Mouse (Mus musculus): Measurements from ENCODE around the gene Rims4. TPM values are rescaled to one million over a fixed set of nuclear protein-coding genes. Genes with fewer than 3 reads are reported as not detected.

Gene Rims4
- polyA plus RNA-seq, 2 experiments: 0.12 to 0.19 TPM

DNA sequence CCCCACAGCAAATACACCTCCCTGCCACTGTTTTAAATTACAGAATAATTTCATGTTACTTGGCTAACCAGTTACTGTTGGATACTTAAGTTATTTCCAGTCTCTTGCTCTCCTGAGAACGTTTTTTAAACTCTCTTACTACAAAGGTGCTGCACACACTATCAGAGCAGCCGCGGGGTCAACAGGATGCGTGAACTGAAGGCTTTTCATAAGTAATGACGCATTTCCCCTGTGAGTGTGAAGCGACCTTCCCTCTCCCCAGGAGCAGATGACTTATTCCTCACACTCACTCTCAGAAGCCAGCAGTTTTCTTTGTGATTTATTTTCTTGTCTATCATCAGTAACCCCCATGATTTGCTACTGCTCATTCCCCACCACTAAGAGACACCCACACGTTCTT is 13.7 kb upstream of the Rims4 start:
- DNase-seq (ENCODE audit: low spot score): no peak
- Histone ChIP-seq H3K27ac (replicated peaks; ENCODE audit: low read depth, low read length) (no peak overlapping the region), H3K9ac (ENCODE audit: low read depth, low read length, severe bottlenecking) (no peak overlapping the region), H3K4me2 (replicated peaks; ENCODE audit: low read depth, low read length, severe bottlenecking) (no peak overlapping the region), H3K4me3 (replicated peaks; ENCODE audit: low read length) (no peak overlapping the region), H3K36me3 (ENCODE audit: control insufficient read depth, insufficient read depth, low read length) (no peaks in the 10 kb centered on the region), H3K9me3 (ENCODE audit: control insufficient read depth, low read length) (no peaks in the 10 kb centered on the region), H3K4me1 (ENCODE audit: control insufficient read depth, insufficient read depth, low read length) (0 out of 2 replicates have a peak, but pooled peaks cover 5% of the 10 kb centered on the region), H3K27me3 (ENCODE audit: control insufficient read depth, insufficient read depth, low read length) (no peaks in the 10 kb centered on the region)
- ATAC-seq (ENCODE audit: low FRiP score, low read depth): no peak
- TF ChIP-seq POLR2A (IDR thresholded peaks at IDR 0.05; ENCODE audit: borderline replicate concordance, extremely low read depth, insufficient read depth, insufficient read length): no peak
- WGBS: 38% methylated on average over 7 of the region's 7 CpGs

DNA sequence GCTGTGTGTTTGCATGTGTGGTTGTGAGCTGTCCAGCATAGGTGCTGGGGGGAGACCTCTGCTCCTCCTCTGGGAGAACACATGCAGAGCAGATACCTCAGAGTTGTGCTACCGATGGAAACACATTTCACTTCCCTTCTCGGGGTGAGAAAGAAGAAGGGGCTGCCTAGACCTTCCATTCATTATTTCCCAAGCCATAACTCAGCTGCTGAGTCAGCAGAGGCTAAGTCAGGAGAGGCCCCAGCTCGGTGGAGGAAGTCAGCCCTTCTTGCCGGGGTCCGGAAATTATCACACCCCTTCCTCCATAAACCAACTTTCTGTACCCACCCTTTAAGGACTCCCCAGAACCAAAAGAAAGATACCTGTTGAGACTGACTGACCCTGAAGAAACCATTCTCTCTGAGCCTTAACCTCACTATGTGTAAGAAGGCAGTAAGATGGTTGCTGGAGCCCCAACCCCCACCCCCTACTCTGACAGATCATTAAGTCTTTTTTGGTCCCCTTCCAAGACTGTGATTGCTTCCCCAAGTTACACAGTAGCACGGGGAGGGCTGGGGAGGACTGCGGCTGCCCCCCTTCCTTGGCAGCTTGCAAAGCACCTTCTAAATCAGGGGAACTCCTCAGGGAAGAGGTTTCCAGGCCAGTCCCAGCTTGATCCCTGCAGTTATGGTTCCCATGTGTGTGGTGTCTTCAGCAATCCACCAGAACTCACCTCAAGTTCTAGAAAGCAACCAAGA is 10.1 kb upstream of the Rims4 start:
- H3K4me2 ChIP-seq (replicated peaks; ENCODE audit: low read depth, low read length, severe bottlenecking): no peak overlapping the region
- no peaks in the 10 kb centered on the region for H3K9me3 ChIP-seq (ENCODE audit: control insufficient read depth, low read length)
- DNase-seq (ENCODE audit: low spot score): no peak
- WGBS: 48% methylated on average over 7 of the region's 7 CpGs
- TF ChIP-seq POLR2A (IDR thresholded peaks at IDR 0.05; ENCODE audit: borderline replicate concordance, extremely low read depth, insufficient read depth, insufficient read length): no peak
- no peak overlapping the region for H3K27ac ChIP-seq (replicated peaks; ENCODE audit: low read depth, low read length)
- ATAC-seq (ENCODE audit: low FRiP score, low read depth): no peak
- no peak overlapping the region for H3K9ac ChIP-seq (ENCODE audit: low read depth, low read length, severe bottlenecking)
- H3K4me1 ChIP-seq (ENCODE audit: control insufficient read depth, insufficient read depth, low read length): 0 out of 2 replicates have a peak, but pooled peaks cover 5% of the 10 kb centered on the region
- no peaks in the 10 kb centered on the region for H3K36me3 ChIP-seq (ENCODE audit: control insufficient read depth, insufficient read depth, low read length)
- no peak overlapping the region for H3K4me3 ChIP-seq (replicated peaks; ENCODE audit: low read length)
- no peaks in the 10 kb centered on the region for H3K27me3 ChIP-seq (ENCODE audit: control insufficient read depth, insufficient read depth, low read length)

DNA sequence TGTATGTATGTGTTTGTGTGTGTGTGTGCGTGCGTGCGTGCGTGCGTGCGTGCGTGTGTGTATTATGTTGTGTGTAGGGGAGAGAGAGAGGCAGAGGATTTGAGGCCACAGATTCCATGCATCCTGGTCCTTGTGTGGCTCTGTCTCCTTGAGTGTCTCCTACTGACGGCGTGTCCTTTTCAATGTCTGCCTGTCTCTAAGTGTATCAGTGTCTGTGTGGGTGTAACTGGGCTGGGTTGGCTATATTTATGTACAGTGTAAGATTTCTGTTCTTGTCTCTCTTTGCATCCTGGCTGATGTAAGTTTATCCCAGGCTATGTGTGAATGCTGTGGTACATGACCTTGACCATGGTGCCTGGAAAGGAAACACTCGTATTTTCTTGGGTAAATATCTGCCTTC is 6.6 kb upstream of the Rims4 start:
- no peak for TF ChIP-seq POLR2A (IDR thresholded peaks at IDR 0.05; ENCODE audit: borderline replicate concordance, extremely low read depth, insufficient read depth, insufficient read length)
- H3K9ac ChIP-seq (ENCODE audit: low read depth, low read length, severe bottlenecking): no peak overlapping the region
- H3K4me2 ChIP-seq (replicated peaks; ENCODE audit: low read depth, low read length, severe bottlenecking): no peak overlapping the region
- 0 out of 2 replicates have a peak, but pooled peaks cover 5% of the 10 kb centered on the region for H3K4me1 ChIP-seq (ENCODE audit: control insufficient read depth, insufficient read depth, low read length)
- 0 out of 2 replicates have a peak, but pooled peaks cover 8% of the 10 kb centered on the region for H3K27me3 ChIP-seq (ENCODE audit: control insufficient read depth, insufficient read depth, low read length)
- WGBS: 94% methylated on average over 10 of the region's 10 CpGs
- no peak overlapping the region for H3K27ac ChIP-seq (replicated peaks; ENCODE audit: low read depth, low read length)
- DNase-seq (ENCODE audit: low spot score) (no peak), ATAC-seq (ENCODE audit: low FRiP score, low read depth) (no peak)
- H3K9me3 ChIP-seq (ENCODE audit: control insufficient read depth, low read length): no peaks in the 10 kb centered on the region
- H3K36me3 ChIP-seq (ENCODE audit: control insufficient read depth, insufficient read depth, low read length): no peaks in the 10 kb centered on the region
- no peak overlapping the region for H3K4me3 ChIP-seq (replicated peaks; ENCODE audit: low read length)

DNA sequence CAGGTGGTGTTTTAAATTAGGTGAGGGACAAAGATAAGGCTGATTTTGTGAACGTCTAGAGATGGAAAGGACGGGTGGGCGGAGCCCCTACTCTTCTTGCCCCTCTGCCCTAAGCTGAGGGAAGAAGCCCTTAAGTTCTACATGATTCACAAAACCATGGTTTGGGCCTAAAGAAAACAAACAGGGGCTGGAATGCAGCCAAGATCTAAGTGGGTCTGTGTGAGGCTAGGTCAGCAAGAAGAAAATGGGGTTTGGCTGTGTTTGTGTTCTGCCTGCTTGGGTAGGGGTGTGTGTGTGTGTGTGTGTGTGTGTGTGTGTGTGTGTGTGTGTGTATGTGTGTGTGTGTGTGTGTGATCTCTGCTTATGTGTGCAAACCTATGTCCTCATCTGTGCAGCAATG is 6.0 kb upstream of the Rims4 start:
- Histone ChIP-seq H3K4me3 (replicated peaks; ENCODE audit: low read length) (no peak overlapping the region), H3K36me3 (ENCODE audit: control insufficient read depth, insufficient read depth, low read length) (no peaks in the 10 kb centered on the region), H3K9me3 (ENCODE audit: control insufficient read depth, low read length) (no peaks in the 10 kb centered on the region), H3K4me2 (replicated peaks; ENCODE audit: low read depth, low read length, severe bottlenecking) (no peak overlapping the region), H3K4me1 (ENCODE audit: control insufficient read depth, insufficient read depth, low read length) (0 out of 2 replicates have a peak, but pooled peaks cover 5% of the 10 kb centered on the region), H3K27ac (replicated peaks; ENCODE audit: low read depth, low read length) (no peak overlapping the region), H3K9ac (ENCODE audit: low read depth, low read length, severe bottlenecking) (no peak overlapping the region), H3K27me3 (ENCODE audit: control insufficient read depth, insufficient read depth, low read length) (peaks cover 13% of the 10 kb centered on the region)
- no peak for ATAC-seq (ENCODE audit: low FRiP score, low read depth)
- WGBS: 64% methylated on average over 3 of the region's 3 CpGs
- no peak for TF ChIP-seq POLR2A (IDR thresholded peaks at IDR 0.05; ENCODE audit: borderline replicate concordance, extremely low read depth, insufficient read depth, insufficient read length)
- DNase-seq (ENCODE audit: low spot score): no peak

DNA sequence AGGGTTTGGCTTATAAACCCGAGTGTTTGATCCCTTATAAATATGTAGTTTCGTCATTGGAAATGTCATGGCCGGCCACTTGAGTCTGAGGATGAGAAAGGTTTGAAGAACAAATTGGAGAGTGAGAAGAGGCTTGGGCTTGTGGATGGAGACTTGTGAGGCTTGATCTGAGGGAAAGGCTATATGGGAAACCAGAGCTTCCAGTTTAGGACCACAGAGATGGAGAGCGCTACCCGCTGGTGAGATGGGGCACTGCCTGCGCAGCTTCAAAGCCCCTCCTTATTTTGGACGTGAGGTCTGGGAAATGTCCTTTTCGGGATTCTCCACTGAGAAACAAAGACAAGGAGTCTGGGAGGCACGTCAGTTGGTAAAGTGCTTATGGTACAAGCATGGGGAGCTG is 4.6 kb upstream of the Rims4 start:
- Histone ChIP-seq H3K36me3 (ENCODE audit: control insufficient read depth, insufficient read depth, low read length) (no peaks in the 10 kb centered on the region), H3K27me3 (ENCODE audit: control insufficient read depth, insufficient read depth, low read length) (peaks cover 26% of the 10 kb centered on the region), H3K27ac (replicated peaks; ENCODE audit: low read depth, low read length) (no peak overlapping the region), H3K4me3 (replicated peaks; ENCODE audit: low read length) (no peak overlapping the region), H3K9ac (ENCODE audit: low read depth, low read length, severe bottlenecking) (no peak overlapping the region), H3K4me1 (ENCODE audit: control insufficient read depth, insufficient read depth, low read length) (no peaks in the 10 kb centered on the region; the same call in 1 of the 2 replicates), H3K9me3 (ENCODE audit: control insufficient read depth, low read length) (no peaks in the 10 kb centered on the region), H3K4me2 (replicated peaks; ENCODE audit: low read depth, low read length, severe bottlenecking) (no peak overlapping the region)
- ATAC-seq (ENCODE audit: low FRiP score, low read depth) (no peak), DNase-seq (ENCODE audit: low spot score) (no peak)
- 56% methylated on average over 9 of the region's 9 CpGs for WGBS
- TF ChIP-seq POLR2A (IDR thresholded peaks at IDR 0.05; ENCODE audit: borderline replicate concordance, extremely low read depth, insufficient read depth, insufficient read length): no peak
